Mouse (Mus musculus) Muller cell, postnatal 12 days (primary cell): Measurements from ENCODE around the gene Mylip.

Experiments used
- DNase-seq: peaks from one replicate; pipeline ENCODE4 v3.0.0-alpha.2; 2015; ENCODE audit errors: inconsistent ontology term

The Mylip gene

GRCm38 (mm10) chr13:45423905-45424304 lies 34.4 kb downstream of the Mylip start:
- no peak for DNase-seq

DNA sequence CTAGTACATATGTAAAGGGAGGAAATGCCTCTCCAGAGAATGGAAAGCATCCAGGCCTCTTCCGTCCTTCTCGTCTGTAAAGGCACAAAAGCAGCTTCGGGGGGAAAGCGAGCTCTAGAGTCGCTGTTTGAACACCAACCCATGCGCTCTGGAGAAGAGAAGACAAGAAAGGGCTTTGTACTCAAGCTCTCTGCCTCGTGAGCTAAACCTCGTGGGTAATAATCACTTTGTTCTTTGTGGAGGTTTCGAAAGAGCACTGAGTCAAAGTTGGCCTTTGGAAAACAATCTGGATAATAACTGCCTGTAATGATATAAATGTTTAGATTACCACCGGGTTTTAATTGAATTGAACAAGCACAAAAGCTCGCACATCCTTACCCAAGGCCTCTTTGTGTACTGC lies 39.7 kb downstream of the Mylip start:
- peak; percentile 85 for DNase-seq

DNA sequence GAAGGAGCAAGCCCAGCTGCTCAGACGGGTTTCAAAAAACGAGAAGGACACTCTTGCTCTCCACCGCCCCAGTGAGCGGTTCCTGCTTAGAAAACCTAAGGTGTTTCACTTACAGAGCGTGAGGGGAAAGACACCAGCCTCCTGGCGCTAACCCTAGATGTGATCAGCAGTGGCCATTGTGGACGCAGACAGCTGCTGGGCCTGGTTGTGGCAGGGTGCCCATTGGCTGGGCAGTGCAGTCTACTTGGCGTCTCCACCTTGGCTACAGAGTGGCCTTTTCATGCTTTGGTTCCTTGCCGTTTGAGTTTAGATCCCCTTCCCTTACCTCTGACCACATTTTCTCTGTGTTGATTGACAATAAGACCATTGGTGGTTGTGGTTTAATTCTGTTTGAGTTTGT lies 47.6 kb downstream of the Mylip start:
- no peak for DNase-seq

DNA sequence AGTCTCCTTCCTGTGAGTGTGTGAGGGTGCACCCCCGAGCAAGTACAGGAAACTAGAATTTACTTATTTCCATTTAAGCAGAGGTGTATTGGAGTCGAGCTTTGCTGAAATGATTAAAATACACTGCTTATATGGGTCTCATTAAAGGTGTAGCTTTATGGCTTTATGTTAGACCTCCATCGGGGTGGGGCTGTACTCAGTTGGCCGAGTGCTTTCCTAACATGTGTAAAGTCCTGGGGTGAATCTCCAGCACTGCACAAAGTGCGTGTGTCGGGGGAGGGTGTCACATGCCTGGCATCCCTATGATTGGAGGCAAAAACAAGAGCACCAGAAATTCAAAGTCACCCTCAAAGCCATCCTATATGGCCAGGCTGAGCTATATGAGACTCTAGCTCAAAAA lies 49.3 kb downstream of the Mylip start:
- DNase-seq = no peak

- DNase-seq = no peak
These were observed 50.7 kb downstream of the Mylip start for GRCm38 (mm10) chr13:45440226-45440625.

DNA sequence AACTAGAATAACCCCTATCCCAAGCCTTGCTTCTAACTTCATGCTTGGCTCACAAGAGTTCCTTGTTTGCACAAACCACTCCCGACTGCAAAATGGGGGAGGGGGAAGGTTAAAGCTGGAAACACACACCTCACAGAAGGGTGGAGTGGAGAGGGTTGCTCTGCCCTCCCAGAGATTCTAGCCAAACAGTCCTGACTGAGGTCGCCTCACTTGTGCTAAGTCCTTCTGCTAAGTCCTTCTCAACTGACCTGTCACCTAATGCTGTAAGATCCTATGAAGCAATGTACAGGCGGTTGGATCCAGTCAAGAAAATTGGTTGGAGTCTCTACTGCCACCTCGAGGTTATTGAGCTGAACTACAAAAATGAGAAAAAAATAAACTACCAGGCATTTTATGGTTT lies 52.9 kb downstream of the Mylip start:
- DNase-seq = no peak

- DNase-seq = no peak
These were observed 53.5 kb downstream of the Mylip start for GRCm38 (mm10) chr13:45442918-45443535.

DNA sequence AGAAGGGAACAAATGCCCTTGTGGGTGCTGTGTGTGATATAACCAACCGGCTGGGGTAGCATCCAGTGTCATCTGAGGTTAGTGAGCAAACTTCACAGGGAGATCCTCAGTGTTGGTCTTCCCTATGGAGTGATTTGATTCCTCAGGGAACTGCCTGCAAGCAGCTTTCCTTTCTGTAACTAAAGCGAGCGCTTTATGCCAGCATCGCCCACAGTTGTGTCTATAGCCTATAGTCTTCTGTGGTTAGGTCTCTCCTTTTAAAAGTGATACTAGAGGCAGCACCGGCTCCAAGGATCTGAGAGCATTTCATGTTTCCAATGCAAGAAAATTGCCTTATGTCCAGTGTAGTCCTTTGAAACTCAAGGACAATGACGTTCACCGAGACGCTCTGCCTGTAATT lies 54.7 kb downstream of the Mylip start:
- no peak for DNase-seq

- DNase-seq = no peak
These were observed 55.1 kb downstream of the Mylip start for GRCm38 (mm10) chr13:45444652-45445051.

- peak; percentile 42 for DNase-seq
These were observed 57.1 kb downstream of the Mylip start for GRCm38 (mm10) chr13:45446636-45447035.

DNA sequence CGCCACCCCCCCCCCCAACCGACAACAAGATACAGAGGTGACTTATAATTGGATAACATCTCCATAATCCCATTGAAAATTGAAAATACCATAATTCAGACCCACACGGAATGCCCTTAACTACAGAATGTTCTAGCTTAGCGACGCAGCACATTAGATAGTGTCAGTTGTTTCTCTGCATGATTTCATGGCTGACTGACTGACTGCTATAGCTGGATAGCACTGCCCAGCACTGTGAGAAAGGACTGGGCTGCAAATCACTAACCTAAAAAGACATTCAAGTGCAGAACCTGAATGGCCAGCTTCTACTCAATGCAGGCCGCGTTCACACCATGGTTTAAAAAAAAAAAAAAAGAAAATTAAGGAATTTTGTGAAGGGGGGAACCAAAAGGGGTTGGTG lies 62.9 kb downstream of the Mylip start:
- DNase-seq = no peak

DNA sequence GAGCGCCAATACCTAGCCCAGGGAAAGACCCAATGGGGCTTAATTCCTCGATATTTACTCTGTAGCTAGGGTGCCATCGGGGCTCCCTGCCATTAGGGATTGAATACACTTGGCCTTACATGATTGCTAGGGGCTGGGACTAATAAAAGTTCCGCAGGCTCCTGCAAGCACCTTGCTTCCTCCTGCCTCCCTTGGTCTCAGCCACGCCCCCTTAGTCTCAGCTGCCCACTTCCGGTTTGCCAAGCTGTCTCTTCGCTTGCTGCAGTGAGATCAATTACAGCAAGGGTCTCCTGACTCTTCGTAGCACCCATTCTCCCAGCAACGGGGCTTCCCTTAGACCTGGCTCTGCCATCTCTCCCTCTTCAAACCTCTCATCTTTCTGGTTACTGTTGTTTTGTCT lies 63.5 kb downstream of the Mylip start:
- no peak for DNase-seq

- DNase-seq = no peak
These were observed 64.5 kb downstream of the Mylip start for GRCm38 (mm10) chr13:45454044-45454443.

DNA sequence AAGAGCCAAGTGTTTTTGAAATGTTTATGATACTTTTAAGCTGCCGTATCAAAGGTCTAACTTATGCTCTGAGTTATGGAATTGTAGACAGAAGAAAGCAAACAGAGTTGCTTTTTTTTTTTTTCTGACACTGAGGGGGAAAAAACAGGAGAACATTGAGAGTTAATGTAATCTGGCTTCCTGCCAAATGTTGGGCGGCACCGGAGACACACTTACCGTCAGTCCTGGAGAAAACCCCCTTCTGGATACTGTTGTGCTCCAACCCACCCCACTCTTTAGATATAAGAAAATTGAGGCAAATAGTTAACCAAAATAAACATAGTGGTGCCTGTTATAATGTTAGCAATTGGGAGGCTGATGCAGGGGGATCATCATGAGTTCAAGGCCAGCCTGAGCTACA lies 65.1 kb downstream of the Mylip start:
- no peak for DNase-seq

DNA sequence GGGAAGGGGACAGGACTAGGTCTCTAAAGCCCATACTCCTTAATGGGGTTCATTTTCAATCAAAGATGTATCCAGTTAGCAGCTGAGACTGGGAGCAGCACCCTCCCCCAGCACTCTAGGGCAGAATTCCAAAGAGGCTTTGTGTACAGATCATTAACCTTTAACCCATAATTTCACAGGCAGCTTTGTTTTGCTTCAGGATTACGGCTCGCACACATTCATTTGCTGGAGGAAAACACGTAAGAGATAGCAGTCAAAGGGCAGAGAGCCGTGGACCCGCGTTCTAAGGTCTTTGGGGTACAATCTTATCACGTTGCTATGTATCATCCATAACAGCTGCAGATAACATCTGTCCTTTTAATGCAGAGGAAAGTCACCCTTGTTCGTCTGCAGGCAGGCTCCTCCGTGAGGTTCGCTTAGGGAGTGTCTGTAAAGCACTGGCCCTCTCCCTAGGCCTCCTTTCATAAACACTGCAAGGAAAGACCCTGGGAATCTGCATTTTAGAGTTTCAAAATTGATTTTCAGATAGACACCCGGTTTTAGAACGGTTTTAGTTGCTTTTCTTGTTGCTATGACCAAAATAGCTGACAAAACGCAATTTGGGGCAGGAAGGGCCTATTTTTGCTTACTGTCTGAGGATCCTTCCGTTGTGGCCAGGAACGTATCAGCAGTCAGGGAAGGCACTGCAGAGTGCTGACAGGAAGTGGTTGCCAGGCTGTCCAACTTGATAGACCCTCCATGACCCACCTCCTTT lies 65.7 kb downstream of the Mylip start:
- peak; percentile 77 for DNase-seq

DNA sequence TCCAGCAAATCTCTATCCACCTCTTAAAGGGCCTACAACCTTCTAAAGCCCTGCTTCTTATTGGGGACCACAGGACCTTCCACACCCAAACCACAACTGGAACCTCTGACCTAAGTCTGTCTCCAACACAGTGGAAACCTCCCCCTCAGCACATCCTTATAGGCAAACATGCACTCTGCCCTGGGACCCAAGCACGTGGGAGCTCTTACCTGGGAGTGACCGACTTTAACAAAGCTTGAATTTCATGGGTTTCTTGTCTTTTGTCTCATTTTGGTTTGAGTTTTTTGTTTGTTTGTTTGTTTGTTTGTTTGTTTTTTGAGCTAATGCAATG lies 66.3 kb downstream of the Mylip start:
- DNase-seq = no peak

DNA sequence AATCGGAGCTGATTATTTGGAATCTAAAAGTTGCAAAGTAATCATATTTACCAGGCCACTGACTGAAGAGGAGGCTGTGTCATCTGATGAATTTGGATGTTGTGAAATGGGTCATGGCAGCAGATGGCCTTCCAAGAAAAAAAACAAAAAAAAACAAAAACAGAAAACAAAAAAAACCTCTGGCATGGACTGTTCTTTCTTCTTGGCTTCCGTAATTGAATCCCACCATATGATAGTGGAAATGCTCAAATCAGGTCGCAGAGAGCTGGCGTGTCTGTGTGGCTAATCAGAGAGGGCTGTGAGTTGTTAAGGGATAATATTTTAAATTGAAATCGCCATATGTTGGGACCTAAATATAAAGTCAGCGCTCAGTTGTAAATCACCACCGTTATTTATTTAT lies 67.9 kb downstream of the Mylip start:
- DNase-seq = peak; percentile 62

DNA sequence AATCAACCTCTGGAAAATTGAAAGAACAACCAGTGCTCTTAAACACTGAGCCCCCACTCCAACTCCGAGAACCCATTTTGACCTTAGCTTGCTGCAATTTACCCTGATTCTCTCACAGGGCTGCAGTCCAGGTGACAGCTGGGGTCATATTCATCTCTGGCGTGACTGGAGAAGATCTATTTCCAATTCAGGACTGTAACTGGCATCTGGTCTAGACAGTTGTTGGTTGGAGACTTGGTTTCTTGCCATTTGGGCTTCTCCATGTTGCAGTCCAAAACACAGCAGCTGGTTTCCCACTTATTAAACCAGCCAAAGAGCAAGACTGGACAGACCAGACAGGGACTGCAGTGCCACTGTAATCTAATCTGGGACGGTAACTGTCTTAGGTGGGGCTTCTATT lies 70.6 kb downstream of the Mylip start:
- no peak for DNase-seq

DNA sequence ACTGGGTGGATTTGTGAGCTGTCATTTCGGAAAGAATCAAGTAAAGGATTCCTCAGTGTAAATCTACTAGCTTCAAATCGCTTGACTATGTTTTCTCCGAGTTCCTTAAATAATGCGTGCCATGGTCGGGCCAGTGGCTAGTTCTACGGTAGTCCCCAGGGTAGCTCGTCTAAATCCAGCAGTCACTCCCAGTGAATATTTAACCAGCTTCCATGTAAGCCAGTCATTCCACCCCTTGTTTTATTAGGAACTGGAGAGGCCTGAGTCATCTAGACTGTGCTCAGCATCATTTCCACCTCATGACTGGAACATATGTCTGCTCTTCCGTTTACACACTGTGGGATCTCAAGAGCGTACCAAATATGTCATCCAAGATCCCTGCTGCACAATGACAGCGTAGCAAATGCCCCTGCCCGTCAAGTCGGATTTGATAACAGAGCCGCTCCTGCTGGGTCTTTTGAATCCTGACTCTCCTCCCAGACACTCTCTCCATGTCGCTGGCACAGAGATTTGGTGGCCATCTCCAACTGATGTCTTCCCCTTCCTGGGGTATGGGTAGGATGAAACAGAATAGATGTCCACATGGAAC lies 71.9 kb downstream of the Mylip start:
- no peak for DNase-seq
